Mouse (Mus musculus) neural tube, embryonic 15.5 days (tissue): ENCODE results near the gene Ccnt2. TPM values are rescaled to one million over a fixed set of nuclear protein-coding genes. Genes with fewer than 3 reads are reported as not detected.

ENCODE experiments used
- ATAC-seq: fragments of 200-750 bp; cut with Nextera tagmentation; 2 replicates; pipeline ENCODE4 v1.8.0; 2017; ENCODE audit warnings: mild to moderate bottlenecking, moderate TSS enrichment, moderate library complexity; ENCODE audit not compliant: low FRiP score
- H3K27ac ChIP-seq: fragments of 300-500 bp; sonication (generic); replicated peaks from 2 replicates; pipeline ENCODE4 v1.5.1; 2015; ENCODE audit warnings: mild to moderate bottlenecking, inconsistent platforms
- H3K27me3 ChIP-seq: fragments of 300-500 bp; sonication (generic); replicated peaks from 2 replicates; pipeline ENCODE4 v1.6.1; 2015; ENCODE audit warnings: inconsistent platforms
- H3K36me3 ChIP-seq: fragments of 300-500 bp; sonication (generic); 2 replicates; pipeline ENCODE4 v1.6.1; 2015; ENCODE audit warnings: inconsistent platforms
- H3K4me1 ChIP-seq: fragments of 300-500 bp; sonication (generic); 2 replicates; pipeline ENCODE4 v1.6.1; 2015; ENCODE audit warnings: inconsistent platforms
- H3K4me2 ChIP-seq: fragments of 300-500 bp; sonication (generic); 2 replicates; pipeline ENCODE4 v1.6.1; 2015; ENCODE audit warnings: inconsistent platforms, mild to moderate bottlenecking, moderate library complexity
- H3K4me3 ChIP-seq: fragments of 300-500 bp; sonication (generic); replicated peaks from 2 replicates; pipeline ENCODE4 v1.5.1; 2015; ENCODE audit warnings: mild to moderate bottlenecking, inconsistent platforms
- H3K9ac ChIP-seq: fragments of 300-500 bp; sonication (generic); replicated peaks from 2 replicates; pipeline ENCODE4 v1.6.1; 2015; ENCODE audit warnings: mild to moderate bottlenecking, inconsistent platforms
- H3K9me3 ChIP-seq: fragments of 300-500 bp; sonication (generic); replicated peaks from 2 replicates; pipeline ENCODE4 v1.6.1; 2016; ENCODE audit warnings: inconsistent platforms
- WGBS: fragments of 180-500 bp; shearing (Covaris S2); methylation state at CpG from one replicate; pipeline ENCODE4 v1.1.7; 2015; ENCODE audit warnings: mixed read lengths; 5-methylcytosine and 5-hydroxymethylcytosine counted together
- polyA plus RNA-seq: library from polyadenylated mRNA; unstranded; fragments of >200 nt; fragmentation: Nextera tagmentation; extraction: Ambion mirVana; gene quantifications from 2 replicates; pipeline ENCODE4 v1.2.1, GENCODE M21; 2015

Ccnt2 gene
- polyA plus RNA-seq, 1 experiment from 2014 or later: 99.3 TPM

DNA sequence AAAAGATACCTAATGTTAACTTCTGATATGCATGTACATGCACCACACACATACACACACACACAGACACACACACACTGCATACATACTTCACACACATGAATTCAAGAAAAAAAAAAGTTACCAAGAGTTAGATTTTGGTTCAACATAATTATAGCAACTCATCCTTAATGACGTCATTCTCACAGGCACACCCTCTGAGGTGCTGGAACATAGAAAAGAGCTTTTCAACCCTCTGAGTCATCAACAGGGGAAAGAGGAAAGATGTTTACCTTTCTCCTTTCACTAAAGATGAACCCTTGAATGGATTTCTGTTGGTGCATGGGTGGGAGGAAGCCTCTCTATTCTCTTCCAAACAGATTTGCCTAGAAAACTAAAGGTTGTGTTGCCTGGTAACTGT is 64.6 kb downstream of the Ccnt2 start:
- ATAC-seq: no peak
- Histone ChIP-seq H3K9ac (no peak overlapping the region), H3K4me2 (no peak overlapping the region), H3K4me1 (no peaks in the 10 kb centered on the region), H3K9me3 (no peaks in the 10 kb centered on the region), H3K4me3 (no peak overlapping the region), H3K27ac (no peak overlapping the region), H3K27me3 (no peaks in the 10 kb centered on the region), H3K36me3 (no peaks in the 10 kb centered on the region)
- 73% methylated on average over 1 of the region's 1 CpGs for WGBS

DNA sequence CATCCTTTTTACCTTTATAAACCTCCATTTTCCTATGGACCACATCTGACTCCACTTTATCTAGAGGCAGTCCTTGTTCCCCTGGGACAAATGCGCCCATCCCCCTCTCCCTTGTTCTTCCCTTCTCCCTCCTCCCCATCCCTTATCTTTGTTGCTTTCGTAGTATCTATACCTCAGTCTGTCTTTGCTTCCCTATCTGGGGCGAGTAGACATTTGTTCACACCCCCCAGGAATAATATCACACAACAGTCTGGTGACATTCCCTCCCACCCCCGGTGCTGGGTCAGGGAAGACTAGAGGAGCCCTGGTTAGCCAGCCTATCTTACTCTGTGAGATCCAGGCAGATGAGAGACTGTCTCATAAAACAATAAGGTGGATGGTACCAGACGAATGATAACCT is 71.5 kb downstream of the Ccnt2 start:
- Histone ChIP-seq H3K27ac (no peak overlapping the region), H3K27me3 (no peaks in the 10 kb centered on the region), H3K4me2 (no peak overlapping the region), H3K9me3 (no peaks in the 10 kb centered on the region), H3K4me1 (no peaks in the 10 kb centered on the region), H3K4me3 (no peak overlapping the region), H3K9ac (no peak overlapping the region), H3K36me3 (no peaks in the 10 kb centered on the region)
- WGBS: 85% methylated on average over 5 of the region's 5 CpGs
- no peak for ATAC-seq

DNA sequence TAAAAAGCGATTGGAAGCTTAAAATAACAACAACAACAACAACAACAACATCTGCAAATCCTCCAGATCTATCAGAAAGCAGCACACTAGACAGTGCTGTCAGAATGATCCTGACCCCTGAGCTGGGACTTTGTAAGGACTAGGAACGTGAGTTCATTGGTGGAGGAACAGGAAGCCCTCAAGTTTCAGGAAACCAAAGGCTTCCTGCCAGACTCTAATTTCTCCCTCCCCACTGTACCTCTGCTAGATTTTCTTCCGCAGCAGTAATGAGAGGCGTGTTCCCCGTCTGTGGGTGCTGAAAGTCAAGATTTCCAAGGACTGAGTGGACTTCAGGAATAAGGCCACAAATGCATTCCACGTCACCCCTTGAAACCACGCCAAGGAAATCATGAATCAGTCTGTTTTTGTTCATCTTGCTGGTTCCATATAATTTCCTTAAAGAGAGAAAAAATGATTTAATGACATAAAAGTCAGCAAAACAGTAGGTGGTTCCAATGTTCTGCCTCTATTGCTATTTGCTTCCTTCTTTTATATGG is 76.2 kb downstream of the Ccnt2 start:
- no peak overlapping the region for H3K4me2 ChIP-seq

DNA sequence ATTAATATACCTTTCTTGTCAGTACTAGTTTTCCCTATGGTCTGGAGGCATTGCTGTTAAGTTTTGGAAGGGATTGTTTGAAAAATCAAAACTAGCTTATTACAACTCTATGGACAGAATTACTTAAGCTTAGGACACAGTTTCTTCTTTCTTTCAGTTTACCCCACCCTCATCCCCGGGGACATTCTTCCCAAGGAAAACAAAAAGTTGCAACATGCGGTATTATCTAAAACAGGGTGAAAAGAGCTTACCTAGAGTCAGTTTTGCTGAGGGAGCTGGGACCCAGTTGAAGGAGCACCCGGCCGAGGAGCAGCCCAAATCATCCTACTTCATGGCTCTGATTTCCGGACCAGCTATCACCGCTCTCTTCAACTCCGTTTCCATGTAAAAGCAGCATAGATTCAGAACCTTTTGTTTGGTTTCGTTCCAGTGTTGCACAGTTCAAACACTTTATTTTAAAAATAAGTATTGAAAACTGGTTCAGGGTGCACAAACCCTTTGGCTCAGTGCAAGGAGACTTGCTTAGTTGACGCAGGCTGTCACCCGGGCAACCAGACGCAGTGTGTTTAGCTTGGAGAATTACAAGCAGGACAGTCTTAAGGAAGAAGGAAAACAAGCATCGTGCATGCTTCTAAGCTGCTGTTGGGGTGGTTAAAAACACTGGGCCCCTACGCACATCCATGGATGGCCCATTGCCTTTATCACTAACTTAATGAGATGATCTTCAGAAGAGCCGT is 80.7 kb downstream of the Ccnt2 start, which contains the start of gene Map3k19:
Map3k19 (minus strand) TSS at position 546 of the 737 bp plus-strand sequence.
- Histone ChIP-seq H3K9ac (no peak within 1 kb of the TSS), H3K4me3 (0 out of 2 replicates have a peak within 1 kb of the TSS, but pooled peaks have one; percentile 5), H3K4me2 (no peak within 1 kb of the TSS), H3K27me3 (no peaks in the 10 kb centered on the region), H3K9me3 (peaks cover 8% of the 10 kb centered on the region; the same call in 1 of the 2 replicates), H3K4me1 (no peaks in the 10 kb centered on the region), H3K27ac (no peak within 1 kb of the TSS), H3K36me3 (no peaks in the 10 kb centered on the region)
- 73% methylated on average over 14 of the region's 14 CpGs for WGBS
- no peak for ATAC-seq

More for the DNA sequence above, 76.2 kb downstream of the Ccnt2 start:
- Histone ChIP-seq H3K9me3 (peaks cover 8% of the 10 kb centered on the region; the same call in 1 of the 2 replicates), H3K4me1 (no peaks in the 10 kb centered on the region), H3K4me3 (no peak overlapping the region), H3K36me3 (no peaks in the 10 kb centered on the region), H3K9ac (no peak overlapping the region), H3K27me3 (no peaks in the 10 kb centered on the region), H3K27ac (no peak overlapping the region)
- ATAC-seq: no peak
- WGBS: 81% methylated on average over 7 of the region's 7 CpGs

Other genes with a start within 250 kb of the Ccnt2 start
- gene Tmem163, start 94.6 kb upstream of the Ccnt2 start, polyA plus RNA-seq: 47.1 and 54.1 TPM in 2 replicates
- not detected in 2 replicates for gene Acmsd, start 44.8 kb upstream of the Ccnt2 start, polyA plus RNA-seq
- 0.68 and 0.97 TPM in 2 replicates for gene Map3k19, start 80.9 kb downstream of the Ccnt2 start, polyA plus RNA-seq
- gene Rab3gap1, start 94.6 kb downstream of the Ccnt2 start, polyA plus RNA-seq: 21.5 and 22.5 TPM in 2 replicates